Mouse (Mus musculus): Measurements from ENCODE around the gene Gsdme.
A peak's percentile ranks its signal among the peaks of the same experiment; 100 is the strongest.

The Gsdme gene

DNA sequence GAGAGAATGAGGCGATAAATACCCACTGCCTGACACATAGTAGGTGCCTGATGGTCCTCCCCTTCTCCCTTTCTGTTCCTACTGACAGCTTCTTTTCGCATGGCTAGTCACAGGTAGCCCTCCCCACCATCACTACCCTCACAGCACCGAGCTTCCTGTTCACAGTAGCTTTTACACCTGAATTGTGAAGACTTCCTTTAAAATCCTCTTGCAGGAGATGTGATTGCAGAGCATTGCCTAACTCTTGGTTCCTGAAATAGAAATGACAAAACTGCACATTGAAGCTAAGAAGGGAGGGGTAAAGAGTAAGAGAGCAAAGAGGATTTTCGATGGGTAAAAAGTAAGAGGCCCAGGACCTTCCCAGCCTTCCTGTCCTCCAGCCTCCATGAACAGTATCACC, 18.7 kb downstream of the Gsdme start:
- ATAC-seq (ENCODE audit: low TSS enrichment), result no peak

DNA sequence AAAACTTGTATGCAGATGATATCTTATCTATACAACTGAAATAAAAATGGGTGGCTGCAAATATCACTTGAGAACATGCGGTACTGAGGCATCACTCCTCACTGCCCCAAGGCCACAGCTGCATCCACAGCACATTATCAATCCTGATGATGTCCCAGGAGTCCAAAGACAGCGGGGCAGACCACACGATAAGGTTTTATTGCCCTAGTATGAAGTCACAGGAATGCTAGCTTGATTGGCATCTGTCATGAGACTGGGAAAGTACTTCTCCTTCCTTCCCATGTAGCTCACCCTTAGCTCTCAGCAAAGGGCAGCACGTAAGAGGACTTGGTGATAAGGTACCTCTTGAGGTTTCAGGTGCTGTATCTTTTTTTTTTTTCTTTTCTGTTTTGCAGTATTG, 19.5 kb downstream of the Gsdme start:
- no peak for ATAC-seq (ENCODE audit: low TSS enrichment)

DNA sequence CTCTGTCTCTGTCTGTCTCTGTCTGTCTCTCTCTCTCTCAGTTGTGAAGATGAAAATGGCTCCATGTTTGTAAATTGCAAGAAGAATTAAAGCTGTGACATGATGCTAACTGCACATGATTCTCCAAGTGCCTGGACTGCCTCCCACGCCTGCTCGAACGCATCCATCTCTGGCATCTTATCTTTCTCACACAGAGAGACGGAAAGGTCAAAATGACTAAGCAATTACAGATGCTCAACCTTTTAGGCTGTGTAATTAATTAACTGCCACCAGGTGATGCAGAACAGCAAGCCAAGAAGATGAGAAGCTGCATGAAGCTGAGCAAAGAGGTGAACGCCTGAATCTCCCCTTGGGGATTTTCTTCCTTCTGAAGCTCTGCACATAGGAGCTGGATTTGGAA, 23.2 kb downstream of the Gsdme start:
- no peak for ATAC-seq (ENCODE audit: low TSS enrichment)

DNA sequence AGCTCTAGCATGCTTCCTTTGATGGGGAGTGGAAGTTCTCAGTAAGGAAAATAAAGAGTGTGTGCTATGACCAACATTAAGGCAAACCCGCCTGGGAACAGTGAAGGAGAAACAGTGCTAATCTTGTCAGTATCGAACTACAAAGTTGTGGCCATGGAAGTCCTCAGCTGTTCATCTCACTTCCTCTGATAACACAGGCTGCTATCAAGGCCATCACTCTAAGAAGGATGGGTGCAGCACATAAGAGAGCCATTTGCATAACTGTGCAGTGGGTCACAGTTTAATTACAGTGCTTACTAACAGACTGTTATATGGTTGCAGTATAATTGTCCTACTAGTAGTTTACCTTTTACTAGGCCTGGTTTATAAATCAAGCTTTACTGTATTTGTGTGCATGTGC, 23.8 kb downstream of the Gsdme start:
- no peak for ATAC-seq (ENCODE audit: low TSS enrichment)

DNA sequence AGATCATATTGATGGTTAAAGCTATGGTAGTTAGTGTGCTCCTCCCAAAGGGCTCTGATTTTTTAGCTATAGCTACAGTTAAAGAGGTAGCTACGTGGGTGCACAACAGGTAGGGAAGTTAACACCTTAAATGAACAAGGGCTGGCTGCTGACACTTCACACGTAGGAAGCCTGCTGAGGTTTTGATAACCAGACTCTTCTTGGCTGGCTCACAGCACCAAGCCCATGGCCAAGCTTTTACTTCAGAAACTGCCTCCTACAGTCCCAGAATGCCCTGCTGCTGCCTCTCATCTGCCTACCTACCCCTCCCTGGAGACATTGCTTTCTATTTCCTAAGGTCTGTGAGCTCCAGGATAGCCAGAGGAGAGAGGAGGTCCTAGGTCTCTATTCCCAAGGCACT, 25.7 kb downstream of the Gsdme start:
- ATAC-seq (ENCODE audit: low TSS enrichment), result no peak

DNA sequence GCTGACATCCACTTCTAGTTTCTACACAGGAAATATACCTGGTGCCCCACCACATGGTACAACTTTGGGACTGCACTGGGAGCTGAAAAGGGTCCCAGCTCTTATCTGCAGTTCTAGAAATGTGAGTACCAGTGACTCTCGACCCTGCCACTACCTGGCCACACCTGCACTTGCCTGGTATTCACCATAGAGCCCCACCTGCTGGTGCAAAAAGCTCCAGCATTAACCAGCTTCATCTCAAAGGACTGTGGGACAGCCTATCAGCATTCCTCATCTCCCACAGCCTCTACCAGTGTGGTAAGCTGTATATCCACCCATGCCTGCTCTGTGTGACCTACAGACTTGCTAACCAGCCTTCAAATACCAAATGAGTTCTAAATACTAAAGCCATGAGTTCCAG, 30.7 kb downstream of the Gsdme start:
- ATAC-seq (ENCODE audit: low TSS enrichment), result no peak

DNA sequence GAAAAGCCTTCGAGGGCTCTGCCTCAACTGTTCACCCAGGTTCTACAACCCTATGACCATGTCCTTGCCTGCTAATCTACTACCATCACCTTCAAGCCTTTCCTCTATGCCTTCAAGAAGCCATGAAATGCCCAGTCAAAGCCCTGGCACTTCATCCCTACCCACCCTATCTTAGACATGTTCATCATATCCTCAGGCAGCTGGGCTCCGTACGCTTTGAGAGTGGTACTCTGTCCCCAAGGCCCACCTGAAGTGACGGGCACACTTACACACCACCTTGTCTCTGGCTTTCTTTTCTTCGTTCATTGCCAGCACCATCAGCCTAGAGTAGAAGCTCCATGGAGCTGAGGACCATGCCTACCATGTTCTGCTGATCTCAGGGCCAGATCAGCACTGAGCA, 32.4 kb downstream of the Gsdme start:
- no peak for ATAC-seq (ENCODE audit: low TSS enrichment)

DNA sequence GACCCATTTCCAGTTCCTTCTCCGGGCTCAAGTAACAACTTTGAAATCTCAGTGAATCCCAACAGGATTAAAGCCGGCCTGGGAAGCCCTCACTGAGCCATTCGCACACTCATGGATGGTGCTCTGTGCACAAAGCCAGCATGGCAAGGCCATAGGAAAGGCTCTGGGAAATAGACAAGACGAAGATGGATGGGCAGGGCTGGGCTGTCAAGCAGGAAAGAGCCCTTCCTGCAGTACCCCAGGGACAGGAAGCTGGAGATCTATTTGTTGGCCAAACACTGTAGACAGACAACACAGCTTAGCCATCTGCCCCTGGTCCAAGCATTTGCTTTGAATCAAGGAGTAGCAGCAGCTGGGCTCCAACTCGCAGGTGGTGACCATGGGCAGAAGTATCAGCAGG, 35.5 kb downstream of the Gsdme start:
- no peak for ATAC-seq (ENCODE audit: low TSS enrichment)

DNA sequence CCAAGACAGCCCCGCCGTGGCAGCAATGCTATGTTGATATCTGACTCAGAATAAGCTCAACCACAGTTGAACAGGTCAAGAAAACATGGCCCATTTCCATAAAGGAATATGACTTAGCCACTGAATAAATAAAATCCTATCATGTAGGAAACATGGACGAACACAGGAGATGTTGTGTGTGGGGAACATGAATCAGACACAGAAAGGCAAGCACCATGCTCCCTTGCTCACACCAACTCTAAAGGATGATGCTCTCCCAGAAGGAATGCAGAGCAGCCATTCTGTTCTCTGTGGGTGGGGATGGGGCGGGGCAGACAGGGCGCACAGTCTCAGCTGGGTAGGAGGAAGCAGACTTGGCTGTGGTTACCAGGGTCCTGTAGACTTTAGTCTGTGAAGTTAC, 38.4 kb downstream of the Gsdme start:
- no peak for ATAC-seq (ENCODE audit: low TSS enrichment)

DNA sequence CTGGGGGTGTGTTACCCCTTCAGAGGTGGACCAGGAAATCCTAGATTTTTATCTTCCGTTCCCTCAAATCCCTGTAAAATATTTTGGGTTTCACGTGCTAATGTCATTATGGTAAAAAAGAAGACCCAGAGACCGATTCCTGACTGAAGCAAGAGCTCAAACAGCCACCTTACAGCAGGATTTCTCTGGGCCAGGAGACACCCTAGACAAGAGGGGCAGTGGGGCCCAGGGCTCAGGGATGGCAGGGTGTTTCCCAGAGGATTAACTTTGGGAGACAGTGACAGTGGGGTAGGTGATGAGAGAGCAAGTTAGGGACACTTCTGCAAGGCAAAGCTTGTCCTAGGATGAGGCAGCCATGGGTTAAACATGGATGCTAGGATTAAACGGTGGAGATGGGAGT, 40.1 kb downstream of the Gsdme start:
- ATAC-seq (ENCODE audit: low TSS enrichment), result no peak

DNA sequence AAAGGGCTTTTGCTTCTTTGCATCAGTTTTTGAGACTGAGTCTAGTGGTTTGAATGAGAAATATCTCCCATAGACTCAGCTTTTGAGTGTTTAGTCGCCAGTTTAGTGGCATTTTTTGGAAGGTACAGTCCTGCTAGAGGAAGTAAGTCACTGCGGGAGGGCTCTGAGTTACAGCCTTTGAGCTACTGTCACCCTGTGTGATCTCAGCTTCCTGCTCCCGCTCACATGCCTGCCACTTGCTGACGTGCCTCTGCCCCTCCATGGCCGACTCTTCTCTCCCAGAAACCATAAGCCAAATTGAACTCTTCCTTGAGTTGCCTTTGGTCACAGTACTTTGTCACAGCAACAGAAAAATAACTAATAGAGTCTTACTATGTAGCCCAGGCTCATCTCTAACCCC, 40.7 kb downstream of the Gsdme start:
- no peak for ATAC-seq (ENCODE audit: low TSS enrichment)

- ATAC-seq (ENCODE audit: low TSS enrichment), result no peak
Measured at GRCm38 (mm10) chr6:50222351-50222750, 41.3 kb downstream of the Gsdme start.

DNA sequence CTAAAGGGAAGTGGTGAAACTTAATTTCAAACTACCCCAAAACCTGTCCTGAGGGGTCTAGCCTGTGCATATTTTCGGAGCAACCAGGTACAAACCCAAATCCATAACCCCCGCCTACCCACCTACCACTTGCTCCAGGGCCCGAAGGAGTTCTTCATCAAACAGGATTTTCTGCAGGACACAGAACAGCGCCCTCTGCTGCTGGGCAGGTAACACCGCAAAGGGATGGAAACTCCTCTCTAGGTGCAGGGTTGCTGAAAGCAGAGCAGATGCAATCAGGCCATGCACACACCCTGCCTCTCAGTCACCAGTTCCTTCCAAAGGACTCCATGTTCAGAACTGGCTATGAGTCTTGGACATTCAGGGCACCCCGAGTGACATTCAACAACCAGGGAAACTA, 42.8 kb downstream of the Gsdme start:
- peak; percentile 58; the same call in 1 of the 2 replicates for ATAC-seq (ENCODE audit: low TSS enrichment)

GRCm38 (mm10) chr6:50219066-50219465, 44.6 kb downstream of the Gsdme start:
- no peak for ATAC-seq (ENCODE audit: low TSS enrichment)

GRCm38 (mm10) chr6:50218628-50219027, 45.0 kb downstream of the Gsdme start:
- ATAC-seq (ENCODE audit: low TSS enrichment), result no peak

DNA sequence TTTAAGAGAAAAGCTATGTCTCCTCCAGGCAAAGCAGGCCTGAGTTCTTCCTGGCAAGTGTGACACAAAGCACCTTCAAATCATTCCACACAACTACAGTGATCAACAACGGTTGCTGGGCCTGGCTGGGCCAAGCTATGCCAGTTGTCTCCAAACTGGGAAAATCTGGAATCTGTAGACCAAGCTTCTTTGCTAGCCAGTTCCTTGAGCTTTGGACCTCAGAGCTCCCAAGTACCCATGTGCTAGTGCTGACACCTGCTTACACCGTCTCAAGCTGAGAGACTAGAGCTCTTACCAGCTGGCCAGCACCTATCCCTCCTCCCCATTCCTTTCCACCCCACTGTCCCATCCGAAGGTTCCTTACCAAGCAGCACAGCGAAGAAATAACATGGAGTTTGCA, 47.7 kb downstream of the Gsdme start:
- no peak for ATAC-seq (ENCODE audit: low TSS enrichment)

- peak; percentile 28; the same call in 1 of the 2 replicates for ATAC-seq (ENCODE audit: low TSS enrichment)
Measured at GRCm38 (mm10) chr6:50215373-50215745, 48.3 kb downstream of the Gsdme start.

DNA sequence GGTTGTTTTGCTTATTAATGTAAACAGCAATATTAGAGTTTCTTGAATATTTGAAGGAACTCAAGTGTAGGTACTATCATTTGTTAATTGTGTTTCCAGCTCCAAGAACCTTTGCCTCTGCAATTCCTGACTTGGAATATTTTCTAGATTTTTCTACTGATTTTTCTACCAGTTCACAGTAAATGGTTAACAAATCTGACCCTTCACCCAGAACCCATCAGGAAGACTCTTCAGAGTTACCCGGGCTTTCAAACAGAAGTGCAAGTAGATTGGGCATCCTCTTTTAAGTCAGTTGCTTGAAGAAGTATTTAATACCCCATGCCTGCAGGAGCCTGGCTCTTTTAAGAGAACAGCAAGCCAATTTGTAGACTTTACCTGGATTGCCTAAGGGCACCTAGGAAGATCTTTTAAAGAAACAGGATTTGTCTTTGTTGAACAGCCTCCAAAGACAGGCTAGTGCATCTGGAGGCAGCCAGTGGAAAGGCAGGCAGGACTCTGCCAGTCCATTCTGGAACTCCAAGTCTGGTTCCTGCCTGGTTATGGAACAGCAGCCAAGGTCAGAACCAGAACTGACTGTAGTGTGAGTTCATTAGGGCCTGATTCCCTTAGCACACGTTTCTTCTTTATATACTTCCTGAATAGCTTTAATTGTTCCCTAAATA, 48.8 kb downstream of the Gsdme start:
- no peak; the same call in 1 of the 2 replicates for ATAC-seq (ENCODE audit: low TSS enrichment)

DNA sequence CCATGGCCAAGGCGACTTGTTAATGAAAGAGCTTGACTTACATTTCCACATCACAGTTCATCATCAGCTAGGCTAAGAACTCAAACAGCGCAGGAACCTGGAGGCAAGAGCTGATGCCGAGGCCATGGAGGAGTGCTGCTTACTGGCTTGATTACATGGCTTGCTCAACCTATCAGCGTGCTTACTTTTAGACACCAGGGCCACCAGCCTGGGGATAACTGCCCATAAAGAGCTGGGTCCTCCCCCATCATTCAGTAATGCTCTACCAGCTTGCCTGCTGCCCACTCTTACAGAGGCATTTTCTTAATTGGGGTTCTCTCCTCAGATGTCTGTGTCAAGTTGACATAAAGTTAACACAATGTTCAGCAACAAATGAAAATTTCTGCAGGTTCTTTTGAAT, 58.6 kb downstream of the Gsdme start:
- peak; percentile 53 for ATAC-seq (ENCODE audit: low TSS enrichment)

DNA sequence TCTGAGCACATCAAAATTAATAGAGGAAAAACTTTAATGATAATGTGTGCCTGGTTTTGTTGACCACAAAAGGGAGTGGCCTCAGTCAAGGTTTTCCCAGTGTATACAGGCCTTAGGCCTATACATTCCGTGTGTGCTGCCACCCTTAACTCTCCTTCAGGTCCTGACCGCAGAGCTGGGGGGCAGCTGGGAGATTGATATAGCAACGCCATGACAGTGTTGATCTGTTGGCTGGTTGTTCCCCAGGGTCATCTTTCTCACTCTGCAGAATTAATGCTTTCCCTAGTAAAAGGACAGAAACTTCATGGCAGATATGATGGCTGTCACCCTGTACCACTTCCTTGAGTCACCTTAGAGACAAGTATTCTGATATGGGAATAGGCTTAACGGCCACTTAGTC, 59.3 kb downstream of the Gsdme start:
- ATAC-seq (ENCODE audit: low TSS enrichment), result no peak

GRCm38 (mm10) chr6:50193851-50194250, 69.8 kb downstream of the Gsdme start:
- ATAC-seq (ENCODE audit: low TSS enrichment), result no peak

GRCm38 (mm10) chr6:50192822-50193221, 70.8 kb downstream of the Gsdme start:
- no peak for ATAC-seq (ENCODE audit: low TSS enrichment)

GRCm38 (mm10) chr6:50192169-50192568, 71.5 kb downstream of the Gsdme start:
- no peak for ATAC-seq (ENCODE audit: low TSS enrichment)

GRCm38 (mm10) chr6:50191605-50192004, 72.1 kb downstream of the Gsdme start:
- no peak for ATAC-seq (ENCODE audit: low TSS enrichment)

All from frontal cortex, adult (tissue).